Mouse (Mus musculus) ES-Bruce4 (cell line): ENCODE measurements at regions not wholly inside any gene's neighbourhood (a gene's known extent, or its start where the extent isn't known, plus 50 kb on each side); places are given as distances from the start of the nearest gene placed in this dataset.

Experiments
- H3K27ac ChIP-seq: 2 replicates; pipeline ENCODE4 v1.5.1; 2012; ENCODE audit warnings: low read length, inconsistent platforms; ENCODE audit not compliant: insufficient read depth
- H3K27me3 ChIP-seq: 2 replicates; pipeline ENCODE4 v1.6.1; 2012; ENCODE audit warnings: mild to moderate bottlenecking, low read length, inconsistent platforms; ENCODE audit not compliant: control insufficient read depth, poor library complexity, insufficient read depth, severe bottlenecking
- H3K36me3 ChIP-seq: 2 replicates; pipeline ENCODE4 v1.6.1; 2012; ENCODE audit warnings: inconsistent platforms, mild to moderate bottlenecking, low read length, moderate library complexity; ENCODE audit not compliant: control insufficient read depth, poor library complexity, insufficient read depth, severe bottlenecking
- H3K4me1 ChIP-seq: one replicate; pipeline ENCODE4 v1.8.1; 2011; ENCODE audit warnings: low read length; ENCODE audit not compliant: control insufficient read depth, insufficient read depth
- H3K4me3 ChIP-seq: 2 replicates; pipeline ENCODE4 v1.5.1; 2011; ENCODE audit warnings: low read depth, mild to moderate bottlenecking, low read length
- H3K9ac ChIP-seq: 2 replicates; pipeline ENCODE4 v1.6.1; 2012; ENCODE audit warnings: low read depth, mild to moderate bottlenecking, inconsistent platforms; ENCODE audit not compliant: poor library complexity, severe bottlenecking
- H3K9me3 ChIP-seq: replicated peaks from 2 replicates; pipeline ENCODE4 v1.6.1; 2012; ENCODE audit warnings: mild to moderate bottlenecking, low read length, inconsistent platforms; ENCODE audit not compliant: control insufficient read depth, poor library complexity, insufficient read depth, severe bottlenecking
- CTCF ChIP-seq: IDR thresholded peaks from one replicate; pipeline ENCODE4 v1.8.1; 2011; ENCODE audit warnings: low read depth, low read length
- EP300 ChIP-seq: IDR thresholded peaks from 2 replicates; pipeline ENCODE4 v1.6.1; 2011; ENCODE audit warnings: low read depth, low read length; ENCODE audit not compliant: insufficient read depth
- POLR2A ChIP-seq: IDR thresholded peaks from one replicate; pipeline ENCODE4 v1.8.1; 2011; ENCODE audit warnings: low read length; ENCODE audit not compliant: insufficient read depth

DNA sequence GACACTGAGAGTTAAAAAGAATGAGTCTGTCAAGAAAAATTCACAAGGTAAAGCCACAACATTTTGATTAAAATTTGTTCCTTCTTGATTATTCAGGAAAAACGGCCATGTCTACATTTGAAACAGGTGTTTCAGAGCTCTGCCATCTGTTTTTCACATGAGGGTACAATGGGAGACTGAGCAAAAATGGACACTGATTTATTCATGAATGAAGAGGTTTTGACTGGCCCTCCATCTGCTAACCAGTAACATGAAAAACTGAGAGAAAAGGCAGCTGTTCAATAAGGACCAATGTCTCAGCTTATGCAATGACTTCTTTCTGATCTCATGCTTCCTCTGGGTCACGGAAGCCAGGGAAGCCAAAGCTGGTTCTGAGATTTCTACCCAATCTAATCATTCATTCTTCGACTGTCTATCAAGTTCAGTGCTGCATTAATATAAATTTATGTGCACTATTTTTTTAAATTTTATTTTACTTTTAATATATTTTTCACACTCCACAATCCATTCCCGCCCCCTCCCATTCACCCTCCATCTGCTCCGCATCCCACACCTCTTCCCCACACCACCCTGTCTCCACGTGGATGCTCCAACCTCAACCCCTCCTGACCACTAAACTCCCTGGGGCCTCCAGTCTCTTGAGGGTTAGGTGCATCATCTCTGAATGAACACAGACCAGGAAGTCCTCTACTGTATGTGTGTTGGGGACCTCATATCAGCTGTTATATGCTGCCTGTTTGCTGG lies 1372.4 kb upstream of the Sel1l start:
- Histone ChIP-seq H3K9me3 (no peaks in the 10 kb centered on the region), H3K27ac (no peak overlapping the region), H3K9ac (no peak overlapping the region), H3K27me3 (no peaks in the 10 kb centered on the region), H3K36me3 (no peaks in the 10 kb centered on the region), H3K4me3 (no peak overlapping the region), H3K4me1 (no peaks in the 10 kb centered on the region)
- no peak for TF ChIP-seq EP300
- TF ChIP-seq POLR2A, result no peak
- TF ChIP-seq CTCF, result no peak

DNA sequence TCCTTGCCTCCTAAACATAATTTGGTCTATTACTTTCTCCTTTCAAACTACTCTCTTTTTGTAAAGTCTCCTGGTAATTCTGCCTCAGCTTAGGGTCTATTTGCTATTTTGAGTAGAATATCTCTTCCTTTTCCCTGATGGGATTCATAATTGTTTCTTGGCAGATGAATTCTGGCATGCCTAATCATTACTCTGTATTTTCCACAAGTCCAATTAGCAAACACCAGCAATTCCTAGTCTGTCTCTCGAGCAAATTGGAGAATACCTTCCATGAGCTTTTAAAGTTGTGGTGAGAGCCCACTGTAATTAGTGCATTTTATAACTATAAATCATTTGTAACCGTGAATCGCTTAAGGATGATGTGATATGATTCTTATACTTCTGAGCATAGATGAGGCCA lies 1358.6 kb upstream of the Sel1l start:
- Histone ChIP-seq H3K27me3 (no peaks in the 10 kb centered on the region), H3K9me3 (no peaks in the 10 kb centered on the region), H3K4me3 (no peak overlapping the region), H3K4me1 (no peaks in the 10 kb centered on the region), H3K27ac (no peak overlapping the region), H3K36me3 (no peaks in the 10 kb centered on the region), H3K9ac (no peak overlapping the region)
- no peak for TF ChIP-seq POLR2A
- no peak for TF ChIP-seq EP300
- no peak for TF ChIP-seq CTCF

DNA sequence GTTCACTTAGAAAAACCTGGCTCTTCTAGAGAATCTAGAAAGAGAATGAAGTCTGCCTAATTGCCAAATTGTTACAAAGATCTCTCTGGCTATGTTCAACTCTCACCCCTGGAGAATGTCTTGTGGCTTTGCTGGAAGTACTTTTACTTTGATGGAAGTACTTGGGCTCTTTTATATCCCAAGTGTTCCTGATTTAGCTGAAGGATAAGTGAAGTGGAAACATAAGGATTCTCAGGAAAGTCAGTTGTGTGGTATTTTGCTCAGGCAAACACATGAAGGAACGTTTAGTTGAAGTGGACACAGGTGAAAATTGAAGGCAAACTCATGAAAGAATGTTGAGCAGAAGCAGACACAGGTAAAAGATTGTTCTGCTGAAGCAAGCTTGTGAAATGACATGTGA lies 1340.0 kb upstream of the Sel1l start:
- H3K9ac ChIP-seq, result no peak overlapping the region
- no peak overlapping the region for H3K27ac ChIP-seq
- no peaks in the 10 kb centered on the region for H3K9me3 ChIP-seq
- no peak for TF ChIP-seq CTCF
- TF ChIP-seq POLR2A, result no peak
- TF ChIP-seq EP300, result no peak
- H3K4me3 ChIP-seq, result no peak overlapping the region
- H3K27me3 ChIP-seq, result no peaks in the 10 kb centered on the region
- H3K4me1 ChIP-seq, result no peaks in the 10 kb centered on the region
- H3K36me3 ChIP-seq, result no peaks in the 10 kb centered on the region

DNA sequence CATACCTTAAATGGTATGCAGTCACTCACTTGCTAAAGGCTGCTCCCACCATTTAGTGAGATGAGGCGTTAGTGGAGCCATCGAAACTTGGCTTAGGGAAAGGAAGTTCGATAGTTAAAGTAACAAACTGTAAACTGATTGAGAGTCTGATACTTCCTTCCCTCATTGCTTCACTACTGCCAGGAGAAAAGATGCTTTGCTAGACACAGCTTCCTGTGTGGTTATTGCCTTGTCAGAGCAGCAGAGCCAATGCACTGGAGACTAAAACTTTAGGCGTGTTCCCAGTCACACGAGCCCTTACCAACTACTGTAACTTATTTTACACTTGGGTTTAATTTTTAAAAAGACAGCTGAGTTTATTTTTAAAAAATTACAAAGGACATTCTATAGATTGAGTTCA lies 1324.8 kb upstream of the Sel1l start:
- H3K9ac ChIP-seq, result no peak overlapping the region
- no peaks in the 10 kb centered on the region for H3K4me1 ChIP-seq
- H3K27me3 ChIP-seq, result no peaks in the 10 kb centered on the region
- no peaks in the 10 kb centered on the region for H3K36me3 ChIP-seq
- TF ChIP-seq POLR2A (no peak), CTCF (no peak), EP300 (no peak)
- H3K9me3 ChIP-seq, result no peaks in the 10 kb centered on the region
- no peak overlapping the region for H3K27ac ChIP-seq
- H3K4me3 ChIP-seq, result no peak overlapping the region

DNA sequence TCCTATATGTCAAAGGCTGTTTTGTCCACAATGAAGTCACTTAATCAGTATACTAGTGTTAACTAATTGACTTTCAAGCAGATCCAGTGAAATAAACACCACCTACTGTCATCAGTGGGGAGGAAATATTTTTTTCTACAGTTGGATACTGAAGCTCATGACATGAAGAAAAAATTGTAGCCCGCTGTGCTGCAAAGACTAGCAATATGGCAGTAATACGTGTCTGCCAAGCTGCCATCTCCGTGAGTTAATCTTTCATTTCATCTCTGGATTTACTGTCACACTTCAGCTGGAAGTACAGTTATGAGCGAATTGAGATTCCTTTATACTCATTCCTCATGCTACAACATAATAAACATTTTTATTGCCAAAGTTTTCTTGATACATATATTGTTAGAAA lies 1311.3 kb upstream of the Sel1l start:
- Histone ChIP-seq H3K4me3 (no peak overlapping the region), H3K36me3 (no peaks in the 10 kb centered on the region), H3K27me3 (no peaks in the 10 kb centered on the region), H3K9me3 (no peaks in the 10 kb centered on the region), H3K4me1 (no peaks in the 10 kb centered on the region), H3K9ac (no peak overlapping the region), H3K27ac (no peak overlapping the region)
- TF ChIP-seq POLR2A (no peak), CTCF (no peak), EP300 (no peak)

DNA sequence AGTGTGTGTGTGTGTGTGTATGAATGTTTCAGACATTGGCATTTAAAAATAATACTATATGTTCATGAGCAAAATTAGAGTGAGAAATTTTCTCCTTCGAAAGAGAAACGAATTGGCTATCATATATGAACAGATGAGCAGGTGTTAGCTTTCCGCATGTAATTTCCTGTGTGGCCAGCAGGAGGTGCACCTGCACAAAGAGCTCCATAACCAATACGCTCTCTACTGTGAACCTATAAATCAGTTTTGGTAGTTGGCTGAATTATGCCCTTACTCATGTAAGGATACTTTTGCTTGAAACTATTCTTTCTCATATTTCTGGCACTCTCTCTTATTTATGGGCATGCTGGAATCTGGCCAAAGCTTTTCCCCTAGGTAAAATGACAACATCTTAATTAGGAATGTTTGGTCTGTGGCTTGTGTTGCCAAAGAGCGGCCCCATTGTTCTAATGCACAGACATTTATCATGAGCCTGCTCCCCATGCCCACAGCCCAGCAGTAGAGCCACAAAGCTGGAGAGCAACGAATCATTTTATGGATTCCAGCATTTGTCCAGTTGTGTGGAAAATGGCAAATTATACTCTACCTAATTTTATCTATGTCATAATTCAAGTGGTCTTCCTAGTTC lies 1303.8 kb upstream of the Sel1l start:
- H3K36me3 ChIP-seq, result no peaks in the 10 kb centered on the region
- no peak overlapping the region for H3K9ac ChIP-seq
- TF ChIP-seq CTCF (peak; percentile 11), POLR2A (no peak), EP300 (no peak)
- H3K27ac ChIP-seq, result no peak overlapping the region
- no peaks in the 10 kb centered on the region for H3K9me3 ChIP-seq
- H3K4me3 ChIP-seq, result no peak overlapping the region
- no peaks in the 10 kb centered on the region for H3K4me1 ChIP-seq
- no peaks in the 10 kb centered on the region for H3K27me3 ChIP-seq
